Mouse (Mus musculus): Measurements from ENCODE around the gene 1700001P01Rik. TPM values are rescaled to one million over a fixed set of nuclear protein-coding genes. Genes with fewer than 3 reads are reported as not detected.

1700001P01Rik gene
- polyA plus RNA-seq, 1 experiment: not detected

GRCm38 (mm10) chr11:97810970-97811369 is 35.3 kb upstream of the 1700001P01Rik start:
- TF ChIP-seq FLI1 (IDR thresholded peaks at IDR 0.05; ENCODE audit: low read length) (no peak), GATA1 (IDR thresholded peaks at IDR 0.05; ENCODE audit: borderline replicate concordance, low read length) (no peak)
- Histone ChIP-seq H3K4me1 (peaks cover 91% of the 10 kb centered on the region), H3K9me3 (no peaks in the 10 kb centered on the region), H3K4me3 (replicated peaks) (no peak overlapping the region), H3K27me3 (replicated peaks) (no peaks in the 10 kb centered on the region), H3K36me3 (replicated peaks; ENCODE audit: low read length) (peaks cover 100% of the 10 kb centered on the region)

DNA sequence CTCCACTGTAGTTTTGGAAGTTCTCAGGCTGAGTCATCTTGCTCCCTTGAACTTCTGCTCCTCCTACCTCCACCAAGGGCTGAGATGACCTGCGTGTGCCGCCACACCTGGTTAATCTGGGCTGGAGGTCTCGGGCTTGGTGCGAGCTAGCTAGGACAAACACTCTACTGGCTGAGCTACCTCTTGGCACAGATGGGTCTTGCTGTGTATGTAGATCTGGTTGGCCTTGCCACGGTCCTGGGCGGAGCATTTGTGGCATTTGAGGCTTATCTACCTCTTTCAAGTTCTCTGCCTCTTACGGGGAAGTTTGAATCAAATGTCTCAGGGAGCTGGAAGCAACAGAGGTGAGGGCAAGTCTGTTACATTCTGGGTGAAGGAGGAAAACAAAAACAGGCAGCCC is 34.6 kb upstream of the 1700001P01Rik start:
- H3K4me1 ChIP-seq: peaks cover 91% of the 10 kb centered on the region
- H3K36me3 ChIP-seq (replicated peaks; ENCODE audit: low read length): peaks cover 100% of the 10 kb centered on the region
- H3K9me3 ChIP-seq: no peaks in the 10 kb centered on the region
- no peak overlapping the region for H3K4me3 ChIP-seq (replicated peaks)
- H3K27me3 ChIP-seq (replicated peaks): no peaks in the 10 kb centered on the region
- no peak for TF ChIP-seq GATA1 (IDR thresholded peaks at IDR 0.05; ENCODE audit: borderline replicate concordance, low read length)
- TF ChIP-seq FLI1 (IDR thresholded peaks at IDR 0.05; ENCODE audit: low read length): no peak

DNA sequence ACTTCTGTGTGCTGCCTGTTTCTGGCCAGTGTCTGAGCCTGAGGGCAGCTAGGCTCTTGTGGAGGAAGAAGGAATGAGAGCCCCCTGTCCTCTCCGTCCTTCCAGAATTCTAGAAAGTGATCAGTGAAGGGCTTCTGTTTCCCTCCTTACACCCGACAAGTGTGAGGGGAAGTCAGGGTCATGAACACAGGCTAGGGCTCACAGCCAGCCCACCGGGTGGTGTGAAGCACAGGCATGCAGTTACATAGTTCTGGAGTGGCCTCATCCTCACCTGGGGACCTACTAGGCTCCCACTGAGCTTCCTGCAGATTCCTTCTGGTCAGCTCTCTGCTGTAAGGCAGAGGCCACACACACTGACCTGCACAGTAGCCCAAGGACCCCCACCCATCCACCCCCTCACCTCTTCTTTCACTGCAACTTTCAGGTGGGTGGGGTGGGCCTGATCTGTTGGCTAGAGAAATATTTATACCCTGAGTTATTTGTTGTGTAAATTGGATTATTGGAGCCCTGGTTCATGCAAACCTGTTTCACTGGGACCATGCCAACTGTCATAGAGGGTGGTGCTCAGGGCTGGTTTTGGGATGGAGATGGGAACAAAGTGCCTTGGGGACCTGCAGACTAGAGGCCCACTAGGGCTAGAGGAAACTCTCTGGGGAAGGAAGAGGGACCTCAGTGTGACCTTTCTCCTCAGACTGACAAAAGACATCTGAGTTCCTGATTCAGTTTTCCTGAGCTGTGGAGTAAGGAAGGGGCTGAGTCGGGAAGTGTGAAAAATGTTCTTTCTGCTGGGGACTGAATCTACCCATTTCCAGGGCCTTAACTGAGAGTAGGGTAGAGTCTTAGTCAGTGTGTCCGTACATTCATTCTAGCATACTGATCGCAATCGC is 33.8 kb upstream of the 1700001P01Rik start:
- peaks cover 98% of the 10 kb centered on the region for H3K36me3 ChIP-seq (replicated peaks; ENCODE audit: low read length)
- H3K9me3 ChIP-seq: no peaks in the 10 kb centered on the region
- no peak for TF ChIP-seq FLI1 (IDR thresholded peaks at IDR 0.05; ENCODE audit: low read length)
- no peak for TF ChIP-seq GATA1 (IDR thresholded peaks at IDR 0.05; ENCODE audit: borderline replicate concordance, low read length)
- no peak overlapping the region for H3K4me3 ChIP-seq (replicated peaks)
- peaks cover 91% of the 10 kb centered on the region for H3K4me1 ChIP-seq
- H3K27me3 ChIP-seq (replicated peaks): no peaks in the 10 kb centered on the region

- H3K4me1 ChIP-seq: peaks cover 91% of the 10 kb centered on the region
- H3K4me3 ChIP-seq (replicated peaks): no peak overlapping the region
- no peaks in the 10 kb centered on the region for H3K9me3 ChIP-seq
- H3K36me3 ChIP-seq (replicated peaks; ENCODE audit: low read length): peaks cover 98% of the 10 kb centered on the region
- H3K27me3 ChIP-seq (replicated peaks): no peaks in the 10 kb centered on the region
- no peak for TF ChIP-seq FLI1 (IDR thresholded peaks at IDR 0.05; ENCODE audit: low read length)
- no peak for TF ChIP-seq GATA1 (IDR thresholded peaks at IDR 0.05; ENCODE audit: borderline replicate concordance, low read length)
Observed at GRCm38 (mm10) chr11:97808621-97809234, 33.0 kb upstream of the 1700001P01Rik start.

DNA sequence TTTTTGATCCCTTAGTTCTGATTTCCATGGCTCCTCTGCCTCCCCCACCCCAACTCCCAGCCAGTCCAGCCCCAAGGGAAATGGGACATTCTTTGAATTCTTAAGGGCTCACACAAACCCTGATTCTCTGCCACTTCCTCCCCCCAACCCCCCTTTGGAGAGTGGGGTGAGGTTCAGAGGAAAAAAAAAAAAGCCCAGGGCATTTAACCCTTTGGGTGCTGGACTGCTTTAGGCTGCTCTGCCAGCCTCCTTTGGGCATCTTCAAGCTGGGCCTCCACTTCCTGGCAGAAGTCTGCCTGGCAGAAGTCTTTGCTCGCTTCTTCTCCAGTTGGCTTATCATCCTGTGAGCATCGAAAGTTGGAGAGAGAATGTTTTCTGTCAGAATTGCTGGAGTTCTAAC is 32.4 kb upstream of the 1700001P01Rik start:
- TF ChIP-seq GATA1 (IDR thresholded peaks at IDR 0.05; ENCODE audit: borderline replicate concordance, low read length) (no peak), FLI1 (IDR thresholded peaks at IDR 0.05; ENCODE audit: low read length) (no peak)
- Histone ChIP-seq H3K4me1 (peaks cover 91% of the 10 kb centered on the region), H3K36me3 (replicated peaks; ENCODE audit: low read length) (peaks cover 97% of the 10 kb centered on the region), H3K4me3 (replicated peaks) (no peak overlapping the region), H3K9me3 (no peaks in the 10 kb centered on the region), H3K27me3 (replicated peaks) (no peaks in the 10 kb centered on the region)

DNA sequence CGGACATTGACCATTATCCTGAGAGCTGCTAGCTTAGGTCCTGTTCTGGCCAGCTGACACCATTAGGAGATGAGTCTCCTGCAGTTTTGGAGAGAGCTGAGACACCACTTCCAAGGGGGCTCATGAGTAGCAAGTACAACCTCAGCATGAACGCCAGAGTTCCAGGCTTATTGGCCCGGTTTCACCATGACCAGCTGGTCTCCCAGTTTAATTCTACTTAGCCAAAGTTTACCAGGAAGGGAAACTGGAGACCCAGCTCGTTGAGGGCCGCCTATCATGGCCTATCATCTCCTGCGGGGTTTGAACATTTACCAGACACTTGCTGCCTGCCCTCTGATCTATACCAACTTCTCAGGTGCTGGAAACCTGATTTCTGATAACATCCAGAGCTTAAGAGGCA is 31.9 kb upstream of the 1700001P01Rik start:
- H3K4me1 ChIP-seq: peaks cover 90% of the 10 kb centered on the region
- H3K27me3 ChIP-seq (replicated peaks): no peaks in the 10 kb centered on the region
- no peak overlapping the region for H3K4me3 ChIP-seq (replicated peaks)
- no peaks in the 10 kb centered on the region for H3K9me3 ChIP-seq
- TF ChIP-seq FLI1 (IDR thresholded peaks at IDR 0.05; ENCODE audit: low read length) (no peak), GATA1 (IDR thresholded peaks at IDR 0.05; ENCODE audit: borderline replicate concordance, low read length) (no peak)
- peaks cover 96% of the 10 kb centered on the region for H3K36me3 ChIP-seq (replicated peaks; ENCODE audit: low read length)

- no peaks in the 10 kb centered on the region for H3K27me3 ChIP-seq (replicated peaks)
- H3K4me1 ChIP-seq: peaks cover 93% of the 10 kb centered on the region
- no peak overlapping the region for H3K4me3 ChIP-seq (replicated peaks)
- TF ChIP-seq FLI1 (IDR thresholded peaks at IDR 0.05; ENCODE audit: low read length) (no peak), GATA1 (IDR thresholded peaks at IDR 0.05; ENCODE audit: borderline replicate concordance, low read length) (no peak)
- peaks cover 96% of the 10 kb centered on the region for H3K36me3 ChIP-seq (replicated peaks; ENCODE audit: low read length)
- H3K9me3 ChIP-seq: no peaks in the 10 kb centered on the region
Observed at GRCm38 (mm10) chr11:97806613-97806964, 30.9 kb upstream of the 1700001P01Rik start.

- TF ChIP-seq GATA1 (IDR thresholded peaks at IDR 0.05; ENCODE audit: borderline replicate concordance, low read length): no peak
- Histone ChIP-seq H3K4me1 (peaks cover 94% of the 10 kb centered on the region), H3K4me3 (replicated peaks) (no peak overlapping the region), H3K36me3 (replicated peaks; ENCODE audit: low read length) (peaks cover 94% of the 10 kb centered on the region), H3K27me3 (replicated peaks) (no peaks in the 10 kb centered on the region), H3K9me3 (no peaks in the 10 kb centered on the region)
Observed at GRCm38 (mm10) chr11:97805662-97806612, 30.2 kb upstream of the 1700001P01Rik start.

GRCm38 (mm10) chr11:97804841-97805661 is 29.3 kb upstream of the 1700001P01Rik start:
- Histone ChIP-seq H3K9me3 (no peaks in the 10 kb centered on the region), H3K4me3 (replicated peaks) (peak overlapping the region; percentile 11), H3K4me1 (peaks cover 88% of the 10 kb centered on the region), H3K27me3 (replicated peaks) (no peaks in the 10 kb centered on the region), H3K36me3 (replicated peaks; ENCODE audit: low read length) (peaks cover 85% of the 10 kb centered on the region)
- TF ChIP-seq GATA1 (IDR thresholded peaks at IDR 0.05; ENCODE audit: borderline replicate concordance, low read length) (no peak), FLI1 (IDR thresholded peaks at IDR 0.05; ENCODE audit: low read length) (no peak)
